Mouse (Mus musculus) midbrain, embryonic 15.5 days (tissue): ENCODE data around the gene Xkr7. TPM values are rescaled to one million over a fixed set of nuclear protein-coding genes. Genes with fewer than 3 reads are reported as not detected.
A peak's percentile ranks its signal among the peaks of the same experiment; 100 is the strongest.

Source experiments
- ATAC-seq: fragments of 200-750 bp; cut with Nextera tagmentation; replicated peaks from 2 replicates; pipeline ENCODE4 v1.8.0; 2017; ENCODE audit warnings: moderate TSS enrichment
- H3K27ac ChIP-seq: fragments of 300-500 bp; sonication (generic); 2 replicates; pipeline ENCODE4 v1.5.1; 2015; ENCODE audit warnings: mild to moderate bottlenecking, inconsistent platforms
- H3K27me3 ChIP-seq: fragments of 300-500 bp; sonication (generic); replicated peaks from 2 replicates; pipeline ENCODE4 v1.6.1; 2015; ENCODE audit warnings: inconsistent platforms
- H3K36me3 ChIP-seq: fragments of 300-500 bp; sonication (generic); replicated peaks from 2 replicates; pipeline ENCODE4 v1.6.1; 2015; ENCODE audit warnings: inconsistent platforms
- H3K4me1 ChIP-seq: fragments of 300-500 bp; sonication (generic); 2 replicates; pipeline ENCODE4 v1.6.1; 2015; ENCODE audit warnings: inconsistent platforms
- H3K4me2 ChIP-seq: fragments of 300-500 bp; sonication (generic); 2 replicates; pipeline ENCODE4 v1.6.1; 2015; ENCODE audit warnings: inconsistent platforms, mild to moderate bottlenecking, moderate library complexity
- H3K4me3 ChIP-seq: fragments of 300-500 bp; sonication (generic); 2 replicates; pipeline ENCODE4 v1.5.1; 2015; ENCODE audit warnings: mild to moderate bottlenecking, inconsistent platforms
- H3K9ac ChIP-seq: fragments of 300-500 bp; sonication (generic); 2 replicates; pipeline ENCODE4 v1.6.1; 2015; ENCODE audit warnings: mild to moderate bottlenecking, inconsistent platforms
- H3K9me3 ChIP-seq: fragments of 300-500 bp; sonication (generic); 2 replicates; pipeline ENCODE4 v1.6.1; 2016; ENCODE audit warnings: inconsistent platforms
- WGBS: fragments of 180-500 bp; shearing (Covaris S2); methylation state at CpG from one replicate; pipeline ENCODE4 v1.1.7; 2015; ENCODE audit warnings: mixed read lengths; 5-methylcytosine and 5-hydroxymethylcytosine counted together
- polyA plus RNA-seq: library from polyadenylated mRNA; unstranded; fragments of >200 nt; fragmentation: Nextera tagmentation; extraction: Ambion mirVana; gene quantifications from 2 replicates; pipeline ENCODE4 v1.2.1, GENCODE M21; 2015

Gene Xkr7
- polyA plus RNA-seq, 1 experiment from 2014 or later: 2.1 TPM

- no peaks in the 10 kb centered on the region for H3K9me3 ChIP-seq
- 64% methylated on average over 3 of the region's 3 CpGs for WGBS
- H3K27me3 ChIP-seq: no peaks in the 10 kb centered on the region
- H3K4me3 ChIP-seq: no peak overlapping the region
- peaks cover 10% of the 10 kb centered on the region for H3K4me1 ChIP-seq
- no peak overlapping the region for H3K4me2 ChIP-seq
- no peak overlapping the region for H3K9ac ChIP-seq
- no peaks in the 10 kb centered on the region for H3K36me3 ChIP-seq
- no peak for ATAC-seq
- no peak overlapping the region for H3K27ac ChIP-seq
These were observed 12.2 kb downstream of the Xkr7 start for GRCm38 (mm10) chr2:153043886-153044285.

GRCm38 (mm10) chr2:153045884-153046299 is 14.2 kb downstream of the Xkr7 start:
- no peak; the same call in 1 of the 2 replicates for ATAC-seq
- no peak overlapping the region for H3K4me2 ChIP-seq
- H3K9ac ChIP-seq: no peak overlapping the region
- no peaks in the 10 kb centered on the region for H3K9me3 ChIP-seq
- H3K27me3 ChIP-seq: no peaks in the 10 kb centered on the region
- H3K4me3 ChIP-seq: no peak overlapping the region
- peaks cover 21% of the 10 kb centered on the region for H3K4me1 ChIP-seq
- 31% methylated on average over 8 of the region's 8 CpGs for WGBS
- no peak overlapping the region for H3K27ac ChIP-seq
- no peaks in the 10 kb centered on the region for H3K36me3 ChIP-seq

GRCm38 (mm10) chr2:153047828-153048465 is 16.3 kb downstream of the Xkr7 start:
- Histone ChIP-seq H3K27me3 (0 out of 2 replicates have a peak, but pooled peaks cover 6% of the 10 kb centered on the region), H3K36me3 (no peaks in the 10 kb centered on the region), H3K4me2 (no peak overlapping the region), H3K4me3 (no peak overlapping the region), H3K9me3 (no peaks in the 10 kb centered on the region), H3K4me1 (peaks cover 24% of the 10 kb centered on the region), H3K9ac (no peak overlapping the region), H3K27ac (no peak overlapping the region)
- no peak for ATAC-seq
- 48% methylated on average over 17 of the region's 17 CpGs for WGBS

GRCm38 (mm10) chr2:153049288-153049996 is 17.8 kb downstream of the Xkr7 start:
- peak; percentile 65 for ATAC-seq
- H3K4me1 ChIP-seq: peaks cover 24% of the 10 kb centered on the region
- H3K4me3 ChIP-seq: no peak overlapping the region
- WGBS: 32% methylated on average over 9 of the region's 9 CpGs
- no peaks in the 10 kb centered on the region for H3K9me3 ChIP-seq
- H3K27me3 ChIP-seq: 0 out of 2 replicates have a peak, but pooled peaks cover 6% of the 10 kb centered on the region
- H3K36me3 ChIP-seq: peaks cover 5% of the 10 kb centered on the region
- no peak overlapping the region for H3K4me2 ChIP-seq
- peak overlapping the region; percentile 71 for H3K27ac ChIP-seq
- H3K9ac ChIP-seq: no peak overlapping the region

GRCm38 (mm10) chr2:153049997-153050358 is 18.3 kb downstream of the Xkr7 start:
- Histone ChIP-seq H3K36me3 (peaks cover 10% of the 10 kb centered on the region), H3K27me3 (0 out of 2 replicates have a peak, but pooled peaks cover 6% of the 10 kb centered on the region), H3K9ac (no peak overlapping the region), H3K4me3 (no peak overlapping the region), H3K4me1 (peaks cover 24% of the 10 kb centered on the region), H3K4me2 (no peak overlapping the region), H3K9me3 (no peaks in the 10 kb centered on the region), H3K27ac (peak overlapping the region; percentile 71; the same call in 1 of the 2 replicates)
- no peak for ATAC-seq
- 84% methylated on average over 4 of the region's 4 CpGs for WGBS

GRCm38 (mm10) chr2:153051095-153051494 is 19.4 kb downstream of the Xkr7 start:
- Histone ChIP-seq H3K4me2 (no peak overlapping the region), H3K27me3 (0 out of 2 replicates have a peak, but pooled peaks cover 6% of the 10 kb centered on the region), H3K27ac (no peak overlapping the region), H3K36me3 (peaks cover 13% of the 10 kb centered on the region), H3K4me3 (no peak overlapping the region), H3K9ac (no peak overlapping the region), H3K9me3 (no peaks in the 10 kb centered on the region), H3K4me1 (peaks cover 18% of the 10 kb centered on the region)
- no peak for ATAC-seq
- 89% methylated on average over 6 of the region's 6 CpGs for whole genome bisulfite sequencing

GRCm38 (mm10) chr2:153051537-153051936 is 19.9 kb downstream of the Xkr7 start:
- no peak for ATAC-seq
- H3K27ac ChIP-seq: no peak overlapping the region
- no peak overlapping the region for H3K4me3 ChIP-seq
- 80% methylated on average over 9 of the region's 9 CpGs for WGBS
- no peaks in the 10 kb centered on the region for H3K9me3 ChIP-seq
- H3K9ac ChIP-seq: no peak overlapping the region
- H3K36me3 ChIP-seq: peaks cover 13% of the 10 kb centered on the region
- H3K4me1 ChIP-seq: peaks cover 17% of the 10 kb centered on the region
- H3K4me2 ChIP-seq: no peak overlapping the region
- H3K27me3 ChIP-seq: 0 out of 2 replicates have a peak, but pooled peaks cover 6% of the 10 kb centered on the region

- peaks cover 17% of the 10 kb centered on the region for H3K4me1 ChIP-seq
- H3K27me3 ChIP-seq: 0 out of 2 replicates have a peak, but pooled peaks cover 6% of the 10 kb centered on the region
- no peak overlapping the region for H3K27ac ChIP-seq
- ATAC-seq: no peak
- H3K4me3 ChIP-seq: no peak overlapping the region
- no peak overlapping the region for H3K9ac ChIP-seq
- no peak overlapping the region for H3K4me2 ChIP-seq
- 11% methylated on average over 30 of the region's 30 CpGs for WGBS
- no peaks in the 10 kb centered on the region for H3K9me3 ChIP-seq
- peaks cover 13% of the 10 kb centered on the region for H3K36me3 ChIP-seq
These were observed 21.2 kb downstream of the Xkr7 start for GRCm38 (mm10) chr2:153052700-153053351.

- Histone ChIP-seq H3K4me2 (no peak overlapping the region), H3K4me3 (no peak overlapping the region), H3K27ac (no peak overlapping the region), H3K36me3 (peaks cover 13% of the 10 kb centered on the region), H3K27me3 (0 out of 2 replicates have a peak, but pooled peaks cover 6% of the 10 kb centered on the region), H3K4me1 (peaks cover 13% of the 10 kb centered on the region), H3K9me3 (no peaks in the 10 kb centered on the region), H3K9ac (no peak overlapping the region)
- WGBS: 87% methylated on average over 8 of the region's 8 CpGs
- ATAC-seq: no peak
These were observed 22.2 kb downstream of the Xkr7 start for GRCm38 (mm10) chr2:153053896-153054295.

- ATAC-seq: no peak
- no peak overlapping the region for H3K9ac ChIP-seq
- 0 out of 2 replicates have a peak, but pooled peaks cover 6% of the 10 kb centered on the region for H3K27me3 ChIP-seq
- no peak overlapping the region for H3K27ac ChIP-seq
- 57% methylated on average over 6 of the region's 6 CpGs for WGBS
- no peak overlapping the region for H3K4me2 ChIP-seq
- H3K4me1 ChIP-seq: peaks cover 3% of the 10 kb centered on the region; the same call in 1 of the 2 replicates
- peaks cover 13% of the 10 kb centered on the region for H3K36me3 ChIP-seq
- no peaks in the 10 kb centered on the region for H3K9me3 ChIP-seq
- no peak overlapping the region for H3K4me3 ChIP-seq
These were observed 23.7 kb downstream of the Xkr7 start for GRCm38 (mm10) chr2:153055270-153055920.

GRCm38 (mm10) chr2:153058365-153058764 is 26.7 kb downstream of the Xkr7 start:
- H3K36me3 ChIP-seq: peaks cover 13% of the 10 kb centered on the region
- no peak overlapping the region for H3K27ac ChIP-seq
- H3K4me2 ChIP-seq: no peak overlapping the region
- H3K4me3 ChIP-seq: no peak overlapping the region
- no peaks in the 10 kb centered on the region for H3K27me3 ChIP-seq
- no peak for ATAC-seq
- whole genome bisulfite sequencing: 64% methylated on average over 4 of the region's 4 CpGs
- H3K9me3 ChIP-seq: no peaks in the 10 kb centered on the region
- no peak overlapping the region for H3K9ac ChIP-seq
- no peaks in the 10 kb centered on the region; the same call in 1 of the 2 replicates for H3K4me1 ChIP-seq

- Histone ChIP-seq H3K9ac (no peak overlapping the region), H3K36me3 (peaks cover under 1% of the 10 kb centered on the region; the same call in 1 of the 2 replicates), H3K4me2 (no peak overlapping the region), H3K27me3 (no peaks in the 10 kb centered on the region), H3K9me3 (no peaks in the 10 kb centered on the region), H3K4me3 (no peak overlapping the region), H3K4me1 (no peaks in the 10 kb centered on the region; the same call in 1 of the 2 replicates), H3K27ac (no peak overlapping the region)
- no peak for ATAC-seq
- WGBS: 90% methylated on average over 7 of the region's 7 CpGs
These were observed 28.6 kb downstream of the Xkr7 start for GRCm38 (mm10) chr2:153060216-153060615.
